Mouse (Mus musculus): Measurements from ENCODE around the gene Pld5.

DNA sequence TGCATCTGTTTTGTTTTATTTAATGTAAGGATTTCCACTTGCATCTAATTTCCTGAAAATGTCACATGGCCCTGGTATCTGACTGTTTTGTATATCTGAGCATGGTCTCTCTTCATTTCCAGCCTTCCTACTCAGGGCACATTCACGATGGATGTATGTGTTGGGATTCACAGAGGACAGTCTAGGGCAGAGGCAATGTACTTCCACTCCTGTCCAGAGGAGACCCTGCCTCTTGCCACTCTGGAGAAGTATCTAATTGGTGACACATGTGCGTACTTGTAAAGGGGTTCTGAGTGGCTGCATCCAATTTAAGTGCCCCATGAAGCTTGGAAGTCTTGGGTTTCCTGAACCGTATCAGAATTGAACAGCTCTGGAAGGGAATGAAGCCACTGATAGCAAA, 324.7 kb downstream of the Pld5 start:
- no peak for TF ChIP-seq CTCF (IDR thresholded peaks at IDR 0.05; ENCODE audit: low read depth)
- no peak for TF ChIP-seq EP300 (IDR thresholded peaks at IDR 0.05; ENCODE audit: low read depth)
